Comparison of ENCODE assay signal across 34 mouse cellular contexts in genomic region chr7:143692746-143693510, GRCm38 (mm10).
"Had no signal": no experiment of that assay in that cellular context is flagged by ENCODE, and none has a peak within 500 bp of the region (broad histone marks: within the 10 kb centered on the region; RNA-seq: fewer than 3 reads in every experiment).

No protein-coding gene starts in this region.

- H3K27me3 ChIP-seq: heart, embryonic 13.5 days; heart, embryonic 15.5 days; hindbrain, embryonic 12.5 days; hindbrain, embryonic 15.5 days; intestine, embryonic 15.5 days; kidney, embryonic 15.5 days had no signal

- DNase-seq: heart, postnatal 10 days; heart, postnatal 14 days; heart, postnatal 36 days; heart, postnatal 4 days; kidney, adult 11 months; kidney, adult 18-20 months; kidney, adult 2 months; kidney, adult 8-10 months; kidney, adult 9 months; kidney, postnatal 10 days; kidney, postnatal 14 days; kidney, postnatal 36 days; kidney, postnatal 4 days; layer of hippocampus, adult 9-11 months; layer of hippocampus, postnatal 36 days had no signal

- H3K9ac ChIP-seq: heart, embryonic 13.5 days; heart, embryonic 15.5 days; hindbrain, embryonic 12.5 days; hindbrain, embryonic 13.5 days; hindbrain, embryonic 14.5 days; hindbrain, embryonic 15.5 days; intestine, embryonic 15.5 days; kidney, embryonic 15.5 days had no signal

- ATAC-seq: hindbrain, embryonic 16.5 days; hindbrain, postnatal 0 days; inflammation-experienced regulatory T-cells, adult 6 months; intestine, embryonic 15.5 days; intestine, embryonic 16.5 days; intestine, postnatal 0 days had no signal

- H3K9me3 ChIP-seq: heart, embryonic 10.5 days; heart, embryonic 13.5 days; heart, embryonic 15.5 days; hindbrain, embryonic 12.5 days; hindbrain, embryonic 13.5 days; hindbrain, embryonic 15.5 days; intestine, embryonic 15.5 days; kidney, embryonic 15.5 days had no signal

- H3K4me1 ChIP-seq: hindbrain, embryonic 10.5 days; hindbrain, embryonic 12.5 days; hindbrain, embryonic 13.5 days; hindbrain, embryonic 15.5 days; intestine, embryonic 15.5 days; kidney, embryonic 15.5 days had no signal

- H3K4me3 ChIP-seq: heart, adult 2 months; heart, embryonic 10.5 days; heart, embryonic 13.5 days; heart, embryonic 15.5 days; hindbrain, embryonic 10.5 days; hindbrain, embryonic 12.5 days; hindbrain, embryonic 13.5 days; hindbrain, embryonic 15.5 days; intestine, embryonic 15.5 days; kidney, embryonic 15.5 days; layer of hippocampus, adult 2 months had no signal

- H3K27ac ChIP-seq: heart, adult 2 months; heart, embryonic 10.5 days; heart, embryonic 13.5 days; heart, embryonic 15.5 days; hindbrain, embryonic 10.5 days; hindbrain, embryonic 12.5 days; hindbrain, embryonic 13.5 days; hindbrain, embryonic 14.5 days; hindbrain, embryonic 15.5 days; hindbrain, postnatal 0 days; intestine, embryonic 15.5 days; kidney, embryonic 15.5 days; kidney, postnatal 0 days; layer of hippocampus, adult 2 months had no signal

- H3K4me2 ChIP-seq: heart, embryonic 11.5 days; heart, embryonic 13.5 days; heart, embryonic 15.5 days; hindbrain, embryonic 12.5 days; hindbrain, embryonic 13.5 days; hindbrain, embryonic 14.5 days; hindbrain, embryonic 15.5 days; intestine, embryonic 15.5 days; kidney, embryonic 15.5 days had no signal
